Mouse (Mus musculus): ENCODE measurements at regions not wholly inside any gene's neighbourhood (a gene's known extent, or its start where the extent isn't known, plus 50 kb on each side); places are given as distances from the start of the nearest gene placed in this dataset.

GRCm38 (mm10) chr4:125199281-125199680, 71.6 kb upstream of the Zc3h12a start:
- DNase-seq: no peak

DNA sequence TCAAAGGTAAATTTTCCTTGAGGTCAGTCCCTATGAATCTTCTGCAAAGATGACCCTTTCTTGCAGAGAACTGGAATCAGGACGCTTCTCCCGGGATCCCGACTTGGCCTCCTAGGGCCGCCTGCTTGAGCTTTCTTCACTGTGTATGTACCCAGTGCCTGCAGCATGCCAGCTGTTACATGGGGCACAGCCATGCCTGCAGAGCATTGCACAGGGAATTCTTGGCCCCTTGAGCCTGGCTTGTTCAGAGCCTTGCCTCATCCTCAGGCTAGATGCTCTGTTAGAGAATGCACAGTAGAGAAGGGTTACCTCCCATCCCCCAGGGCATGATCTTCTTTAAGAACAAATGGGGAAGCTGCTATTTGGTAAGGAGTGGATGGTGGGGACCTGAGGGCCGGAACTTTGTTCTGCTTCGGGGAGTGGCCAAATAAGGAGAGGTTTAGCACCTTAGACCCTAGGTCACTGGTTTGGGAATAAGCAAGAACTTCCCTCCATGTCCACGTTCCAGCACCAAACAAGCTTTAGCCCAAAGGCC, 68.3 kb upstream of the Zc3h12a start:
- no peak for DNase-seq

GRCm38 (mm10) chr4:125194722-125195380, 67.2 kb upstream of the Zc3h12a start:
- peak; percentile 14 for DNase-seq

GRCm38 (mm10) chr4:125194298-125194697, 66.7 kb upstream of the Zc3h12a start:
- peak; percentile 39 for DNase-seq

DNA sequence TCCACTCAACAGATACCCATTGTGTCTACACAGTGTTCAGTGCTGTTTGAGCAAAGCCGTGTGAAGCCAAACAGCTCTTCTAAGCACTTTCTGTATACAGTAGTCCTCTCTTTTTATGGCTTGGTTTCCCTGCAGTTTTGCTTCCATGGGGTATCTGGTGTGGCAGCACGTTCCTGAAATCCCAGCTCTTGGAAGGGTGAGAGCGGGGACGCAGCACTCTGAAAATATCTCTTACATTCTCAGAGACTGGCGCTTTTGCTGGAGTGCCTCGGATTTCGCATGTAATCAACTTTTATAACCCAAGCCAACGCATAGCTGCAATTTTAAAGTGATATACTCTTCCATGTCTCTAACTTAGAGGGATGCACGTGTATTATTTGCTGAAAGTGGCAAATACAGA, 64.0 kb upstream of the Zc3h12a start:
- DNase-seq: no peak

DNA sequence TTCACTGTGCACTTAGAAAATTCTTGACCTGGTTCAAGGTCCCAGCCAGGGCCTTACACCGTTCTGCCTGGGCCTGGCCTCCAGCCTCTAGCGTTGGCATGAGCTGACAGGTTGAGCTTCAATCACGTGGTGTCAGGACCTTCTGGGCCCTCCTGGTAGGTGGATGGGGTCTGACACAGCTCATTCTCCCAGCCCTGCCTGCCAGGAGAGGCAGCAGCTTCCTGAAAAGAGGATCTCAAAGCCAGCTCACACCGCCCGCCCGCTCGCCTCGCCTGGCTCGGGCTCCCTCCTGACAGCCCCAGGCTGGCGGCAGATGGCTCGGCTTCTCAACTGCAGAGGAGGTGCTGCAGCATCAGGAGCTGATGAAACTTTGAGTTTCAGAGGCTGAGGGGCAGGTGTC, 63.4 kb upstream of the Zc3h12a start:
- peak; percentile 64 for DNase-seq

DNA sequence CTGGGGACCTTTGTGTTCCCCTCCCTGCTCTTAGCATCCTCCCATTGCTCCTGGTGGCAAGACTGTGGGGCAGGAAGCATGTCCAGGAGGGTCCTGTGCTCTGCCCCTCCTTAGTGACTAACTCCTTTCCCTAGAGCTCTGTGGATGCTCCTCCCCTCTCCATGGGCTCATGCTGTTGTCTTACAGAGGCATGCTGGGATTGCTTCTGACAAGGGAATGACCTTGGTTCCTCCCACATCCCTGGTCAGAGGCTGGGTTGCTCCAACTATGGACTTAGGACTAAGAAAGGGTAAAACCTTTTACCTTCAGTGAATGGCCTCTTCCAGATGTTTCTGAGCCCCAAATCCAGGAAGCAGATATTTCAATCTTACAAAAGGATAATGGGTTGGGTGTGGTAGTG, 62.3 kb upstream of the Zc3h12a start:
- no peak for DNase-seq

DNA sequence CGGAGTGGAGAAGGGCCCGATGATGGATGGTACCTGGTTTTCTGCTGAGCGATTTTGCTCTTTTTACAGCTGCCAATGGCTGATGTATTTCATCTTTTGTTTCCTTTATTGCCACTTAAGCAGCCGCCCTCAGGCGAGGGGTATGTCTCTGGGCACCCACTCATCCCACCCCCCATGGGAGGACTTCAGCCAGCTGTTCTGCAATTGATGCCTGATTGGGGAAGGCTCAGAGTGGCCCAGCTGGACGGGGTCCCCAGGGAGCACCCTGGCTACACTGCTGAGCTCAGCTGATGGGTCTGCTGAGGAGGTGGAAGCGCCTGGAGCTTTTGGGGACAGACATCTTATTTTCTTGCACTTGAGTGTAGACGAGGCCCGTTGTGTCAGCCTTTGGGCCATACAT, 58.6 kb upstream of the Zc3h12a start:
- DNase-seq: no peak

GRCm38 (mm10) chr4:125185076-125185475, 57.4 kb upstream of the Zc3h12a start:
- DNase-seq: no peak

- no peak for DNase-seq
Observed at GRCm38 (mm10) chr4:125180947-125181346, 53.3 kb upstream of the Zc3h12a start.

DNA sequence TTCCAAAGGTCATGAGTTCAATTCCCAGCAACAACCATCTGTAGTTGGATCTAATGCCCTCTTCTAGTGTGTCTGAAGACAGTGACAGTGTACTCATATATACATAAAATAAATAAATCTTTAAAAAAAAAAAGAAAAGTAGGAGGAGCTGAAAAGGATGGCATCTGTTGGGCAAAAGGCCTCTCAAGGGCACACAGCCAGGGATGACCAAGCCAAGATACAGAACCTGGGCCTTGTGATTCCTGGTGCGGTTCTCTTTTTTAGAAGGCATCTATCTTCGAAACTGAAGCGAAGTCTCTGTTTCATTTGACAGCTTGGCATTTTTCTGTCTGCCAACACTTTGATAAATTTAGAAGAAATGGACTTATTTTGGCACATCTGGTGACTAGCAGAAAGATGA, 50.9 kb upstream of the Zc3h12a start:
- DNase-seq: no peak

DNA sequence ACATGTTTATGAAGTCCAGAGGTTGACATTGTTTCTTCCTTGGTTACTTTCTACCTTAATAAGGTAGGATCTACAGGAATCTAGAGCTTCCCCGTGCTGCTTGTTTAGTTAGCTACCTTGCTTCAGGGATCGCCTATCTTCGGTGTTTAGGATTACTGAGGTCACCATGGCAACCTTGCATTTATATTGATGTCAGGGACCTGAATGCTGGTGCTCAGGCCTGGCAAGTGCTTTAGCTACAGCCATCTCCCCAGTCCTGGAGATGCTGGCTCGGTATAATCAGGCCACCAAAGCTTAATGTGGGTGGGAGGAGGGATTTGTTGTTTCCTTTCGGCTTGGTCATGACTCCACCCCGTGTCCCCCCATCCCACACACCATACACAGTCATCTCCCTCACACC, 50.0 kb upstream of the Zc3h12a start:
- DNase-seq: no peak
